Mouse (Mus musculus) cortical plate, adult 2 months (tissue): ENCODE data around the gene Cotl1. TPM values are rescaled to one million over a fixed set of nuclear protein-coding genes. Genes with fewer than 3 reads are reported as not detected.
A peak's percentile ranks its signal among the peaks of the same experiment; 100 is the strongest.

Experiments used
- H3K27ac ChIP-seq: fragments of 200-500 bp; 2 replicates; pipeline ENCODE4 v1.5.1; 2012; ENCODE audit warnings: low read length, control low read depth, inconsistent platforms; ENCODE audit not compliant: insufficient read depth
- H3K4me1 ChIP-seq: fragments of 200-500 bp; 2 replicates; pipeline ENCODE4 v1.6.1; 2011; ENCODE audit warnings: low read length; ENCODE audit not compliant: control insufficient read depth, insufficient read depth
- H3K4me3 ChIP-seq: fragments of 200-500 bp; 2 replicates; pipeline ENCODE4 v1.5.1; 2011; ENCODE audit warnings: mild to moderate bottlenecking, low read length, control low read depth; ENCODE audit not compliant: insufficient read depth
- CTCF ChIP-seq: fragments of 200-500 bp; IDR thresholded peaks from 2 replicates; pipeline ENCODE4 v1.5.1; 2011; ENCODE audit warnings: mild to moderate bottlenecking, control low read depth, low read length; ENCODE audit not compliant: insufficient read depth; ENCODE audit errors: extremely low read depth
- POLR2A ChIP-seq: fragments of 200-500 bp; IDR thresholded peaks from 2 replicates; pipeline ENCODE4 v1.6.1; 2011; ENCODE audit warnings: mild to moderate bottlenecking, low read length, control low read depth; ENCODE audit not compliant: insufficient read depth; ENCODE audit errors: extremely low read depth
- polyA plus RNA-seq: library from polyadenylated mRNA; depleted of rRNA; stranded (reverse); fragments of >200 nt; gene quantifications from 2 replicates; pipeline ENCODE4 v1.2.3, GENCODE M21; 2012

Cotl1 gene
- polyA plus RNA-seq, 1 experiment: 80.4 TPM

- no peak overlapping the region for H3K27ac ChIP-seq
- H3K4me1 ChIP-seq: peaks cover 16% of the 10 kb centered on the region
- TF ChIP-seq CTCF: no peak
- TF ChIP-seq POLR2A: no peak
Measured at GRCm38 (mm10) chr8:119810127-119810868, 30.0 kb downstream of the Cotl1 start.

DNA sequence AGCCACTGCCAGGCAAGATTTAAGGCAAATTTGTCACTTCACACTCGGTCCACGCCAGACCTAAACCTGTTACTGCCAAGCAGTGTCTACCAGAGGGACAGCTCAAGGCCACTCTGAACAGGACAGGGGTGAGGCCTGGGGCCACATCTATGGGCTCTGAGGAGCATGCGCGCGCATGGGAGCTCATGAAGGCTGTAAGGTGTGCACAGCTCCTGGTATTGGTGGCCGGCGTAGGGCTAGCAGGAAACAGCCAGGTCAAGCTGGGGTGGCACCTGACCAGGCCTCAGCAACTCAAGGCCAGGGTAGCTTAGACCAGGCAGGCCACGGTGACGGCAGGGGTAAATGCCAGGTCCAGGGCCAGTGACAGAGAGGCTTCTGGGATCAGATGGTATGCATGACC, 30.7 kb downstream of the Cotl1 start:
- peaks cover 16% of the 10 kb centered on the region for H3K4me1 ChIP-seq
- TF ChIP-seq POLR2A (no peak), CTCF (no peak)
- H3K27ac ChIP-seq: no peak overlapping the region

More at GRCm38 (mm10) chr8:119810127-119810868, 30.0 kb downstream of the Cotl1 start:
- no peak overlapping the region for H3K4me3 ChIP-seq

DNA sequence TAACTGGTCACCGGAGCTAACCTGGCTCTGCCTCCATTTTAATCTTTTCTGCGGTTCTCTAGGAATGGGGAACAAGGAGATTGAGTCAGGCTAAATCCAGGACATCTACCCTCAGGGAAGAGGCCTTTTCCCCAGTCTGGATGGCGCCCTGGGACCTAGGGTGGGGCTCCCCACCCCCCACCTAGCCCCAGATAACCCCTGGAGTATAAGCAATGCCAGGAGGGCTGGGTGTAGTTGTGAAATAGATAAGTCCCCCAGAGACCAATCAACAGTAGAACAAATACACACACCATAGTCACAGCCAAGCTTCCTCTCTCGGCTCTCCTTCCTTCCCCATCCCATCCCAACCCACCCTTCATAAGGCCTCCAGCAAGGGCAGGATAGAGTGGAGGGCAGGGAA, 32.7 kb downstream of the Cotl1 start:
- TF ChIP-seq CTCF (no peak), POLR2A (no peak)
- H3K4me3 ChIP-seq: no peak overlapping the region
- H3K4me1 ChIP-seq: peaks cover 16% of the 10 kb centered on the region
- no peak overlapping the region for H3K27ac ChIP-seq

More for the DNA sequence above, 30.7 kb downstream of the Cotl1 start:
- no peak overlapping the region for H3K4me3 ChIP-seq

- TF ChIP-seq CTCF (no peak), POLR2A (no peak)
- Histone ChIP-seq H3K4me3 (no peak overlapping the region), H3K4me1 (peaks cover 11% of the 10 kb centered on the region), H3K27ac (no peak overlapping the region)
Measured at GRCm38 (mm10) chr8:119806422-119807263, 33.7 kb downstream of the Cotl1 start.

- Histone ChIP-seq H3K4me3 (no peak overlapping the region), H3K4me1 (peaks cover 7% of the 10 kb centered on the region), H3K27ac (no peak overlapping the region)
- TF ChIP-seq POLR2A: no peak
Measured at GRCm38 (mm10) chr8:119805275-119805674, 35.1 kb downstream of the Cotl1 start.

GRCm38 (mm10) chr8:119802592-119802991, 37.8 kb downstream of the Cotl1 start:
- peaks cover 11% of the 10 kb centered on the region for H3K4me1 ChIP-seq
- H3K27ac ChIP-seq: no peak overlapping the region
- no peak for TF ChIP-seq CTCF
- no peak for TF ChIP-seq POLR2A
- H3K4me3 ChIP-seq: no peak overlapping the region

- Histone ChIP-seq H3K27ac (no peak overlapping the region), H3K4me1 (peaks cover 9% of the 10 kb centered on the region), H3K4me3 (no peak overlapping the region)
- TF ChIP-seq POLR2A (no peak), CTCF (no peak)
Measured at GRCm38 (mm10) chr8:119801168-119801567, 39.2 kb downstream of the Cotl1 start.

DNA sequence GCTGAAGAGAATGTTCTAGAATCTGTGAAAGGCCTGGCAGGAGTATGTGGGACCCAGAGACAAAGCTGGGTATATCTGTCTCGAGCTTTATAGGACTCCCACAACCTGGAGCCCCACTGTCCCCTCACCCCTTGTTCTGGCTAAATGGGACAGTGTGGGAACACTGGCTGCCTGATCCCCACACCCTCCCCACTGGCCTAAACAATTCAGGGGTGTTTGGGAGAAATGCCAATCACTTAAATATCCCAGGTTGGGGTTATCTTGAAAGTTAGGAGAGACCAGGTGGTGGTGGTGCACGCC, 41.4 kb downstream of the Cotl1 start:
- no peak for TF ChIP-seq CTCF
- TF ChIP-seq POLR2A: no peak
- Histone ChIP-seq H3K4me1 (peaks cover 6% of the 10 kb centered on the region), H3K27ac (peak overlapping the region; percentile 47), H3K4me3 (no peak overlapping the region)

GRCm38 (mm10) chr8:119798170-119798964, 42.0 kb downstream of the Cotl1 start:
- Histone ChIP-seq H3K4me3 (no peak overlapping the region), H3K4me1 (peaks cover 6% of the 10 kb centered on the region), H3K27ac (peak overlapping the region; percentile 47; the same call in 1 of the 2 replicates)
- TF ChIP-seq CTCF: no peak
- 0 out of 2 replicates have a peak, but pooled peaks have one; percentile 5 for TF ChIP-seq POLR2A

DNA sequence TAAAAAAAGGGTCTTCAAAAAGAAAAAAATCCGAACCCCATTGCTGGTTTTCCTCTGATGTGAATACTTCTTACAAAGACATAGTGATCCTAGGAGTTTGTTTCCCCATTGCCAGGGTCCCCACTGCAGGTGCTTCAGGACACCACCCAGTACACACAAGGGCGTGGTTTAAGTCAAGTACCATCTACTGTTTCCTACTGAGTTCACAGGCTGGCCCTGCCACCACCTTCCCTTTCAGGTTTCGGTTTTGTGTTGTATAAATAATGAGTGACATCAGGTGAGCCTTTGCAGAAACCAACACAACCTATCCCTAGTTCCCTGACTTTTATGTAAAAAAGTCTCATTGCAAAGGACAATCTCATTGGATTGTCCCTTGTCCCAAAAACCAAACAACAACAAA, 44.7 kb downstream of the Cotl1 start:
- no peak overlapping the region for H3K27ac ChIP-seq
- TF ChIP-seq CTCF: no peak
- no peak for TF ChIP-seq POLR2A
- peaks cover 3% of the 10 kb centered on the region for H3K4me1 ChIP-seq
- no peak overlapping the region for H3K4me3 ChIP-seq
